Mouse (Mus musculus) embryonic fibroblast, embryonic 13.5 days (primary cell): ENCODE results near the gene Tada2b. TPM values are rescaled to one million over a fixed set of nuclear protein-coding genes. Genes with fewer than 3 reads are reported as not detected.

Source experiments
- H3K27ac ChIP-seq: 2 replicates; pipeline ENCODE4 v1.5.1; 2012; ENCODE audit warnings: low read length, control low read depth, inconsistent platforms; ENCODE audit not compliant: insufficient read depth
- H3K4me1 ChIP-seq: 2 replicates; pipeline ENCODE4 v1.6.1; 2011; ENCODE audit warnings: low read length; ENCODE audit not compliant: control insufficient read depth, insufficient read depth
- H3K4me3 ChIP-seq: 2 replicates; pipeline ENCODE4 v1.5.1; 2011; ENCODE audit warnings: mild to moderate bottlenecking, control low read depth, low read length; ENCODE audit not compliant: insufficient read depth
- CTCF ChIP-seq: IDR thresholded peaks from 2 replicates; pipeline ENCODE4 v1.5.1; 2011; ENCODE audit warnings: mild to moderate bottlenecking, control low read depth, low read length, moderate library complexity, borderline replicate concordance; ENCODE audit not compliant: insufficient read depth
- POLR2A ChIP-seq: IDR thresholded peaks from 2 replicates; pipeline ENCODE4 v1.6.1; 2011; ENCODE audit warnings: low read depth, mild to moderate bottlenecking, control low read depth, low read length, moderate library complexity
- polyA plus RNA-seq: library from polyadenylated mRNA; stranded (reverse); fragments of >200 nt; gene quantifications from 2 replicates; pipeline ENCODE4 v1.2.4, GENCODE M21; 2011; ENCODE audit warnings: low read depth; ENCODE audit not compliant: missing spikeins, insufficient read length

Gene Tada2b
- polyA plus RNA-seq, 1 experiment, result 15.4 TPM

GRCm38 (mm10) chr5:36517596-36517995 lies 33.5 kb upstream of the Tada2b start:
- no peak overlapping the region for H3K4me3 ChIP-seq
- TF ChIP-seq POLR2A (no peak), CTCF (no peak)
- H3K27ac ChIP-seq, result no peak overlapping the region
- no peaks in the 10 kb centered on the region for H3K4me1 ChIP-seq

DNA sequence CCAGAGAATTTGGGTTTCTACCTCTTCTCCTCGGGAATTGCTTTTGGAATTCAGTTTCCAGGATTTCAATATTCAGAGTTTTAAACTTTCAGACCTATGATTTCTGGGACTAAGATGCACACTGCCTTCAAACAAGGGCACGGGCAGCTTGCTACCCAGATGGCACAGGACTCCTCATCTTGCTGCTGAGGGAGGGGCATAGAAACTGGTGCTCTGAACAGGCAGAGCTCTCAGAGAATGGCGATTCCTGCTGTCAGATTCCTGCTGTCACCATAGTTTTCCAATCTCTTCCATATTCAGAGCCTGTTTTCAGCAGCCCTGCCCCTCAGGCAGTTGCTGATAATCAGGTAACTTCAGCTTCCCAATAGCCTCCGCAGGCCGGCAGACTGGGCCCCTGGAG lies 31.5 kb upstream of the Tada2b start:
- Histone ChIP-seq H3K27ac (no peak overlapping the region), H3K4me1 (no peaks in the 10 kb centered on the region), H3K4me3 (no peak overlapping the region)
- no peak for TF ChIP-seq CTCF
- no peak for TF ChIP-seq POLR2A

DNA sequence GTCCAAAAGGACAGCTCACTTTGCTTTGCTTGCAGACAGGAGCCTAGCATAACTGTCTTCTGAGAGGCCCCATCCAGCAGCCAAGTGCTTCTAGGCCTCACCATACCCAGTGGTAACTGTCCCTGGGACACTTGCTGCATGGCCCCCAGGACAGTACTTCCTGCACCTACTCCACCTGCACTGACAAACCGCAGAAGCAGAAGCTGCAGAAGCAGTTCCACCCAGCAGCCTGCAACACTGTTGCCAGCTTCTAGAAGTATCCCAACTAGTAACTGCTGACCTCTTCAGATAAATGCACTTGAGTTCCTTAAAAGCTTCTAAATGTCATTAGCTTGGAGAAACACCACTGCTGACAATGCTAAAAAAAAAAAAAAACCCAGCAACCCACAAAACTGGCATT lies 31.0 kb upstream of the Tada2b start:
- Histone ChIP-seq H3K4me1 (no peaks in the 10 kb centered on the region), H3K27ac (no peak overlapping the region), H3K4me3 (no peak overlapping the region)
- no peak for TF ChIP-seq POLR2A
- no peak for TF ChIP-seq CTCF

DNA sequence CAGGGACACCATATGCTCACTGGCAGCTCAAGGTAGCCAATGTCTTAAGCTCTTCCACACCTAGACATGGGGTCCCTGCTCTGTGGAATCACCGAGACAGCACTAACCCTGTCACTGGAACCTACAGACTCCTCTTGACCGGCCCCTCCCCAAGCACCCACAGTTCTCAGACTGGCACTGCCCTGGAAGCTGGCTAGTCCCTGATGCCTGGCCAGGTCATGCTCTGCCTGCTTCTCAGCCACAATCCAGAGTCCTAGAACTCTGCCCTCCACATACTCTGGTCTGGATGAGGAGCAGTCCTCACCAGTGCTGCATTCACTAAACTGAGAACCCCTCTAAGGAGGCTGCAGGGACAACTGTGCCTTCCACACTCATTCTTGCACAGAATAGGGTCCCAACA lies 26.9 kb upstream of the Tada2b start:
- TF ChIP-seq CTCF (no peak), POLR2A (no peak)
- no peaks in the 10 kb centered on the region for H3K4me1 ChIP-seq
- H3K27ac ChIP-seq, result no peak overlapping the region
- no peak overlapping the region for H3K4me3 ChIP-seq

DNA sequence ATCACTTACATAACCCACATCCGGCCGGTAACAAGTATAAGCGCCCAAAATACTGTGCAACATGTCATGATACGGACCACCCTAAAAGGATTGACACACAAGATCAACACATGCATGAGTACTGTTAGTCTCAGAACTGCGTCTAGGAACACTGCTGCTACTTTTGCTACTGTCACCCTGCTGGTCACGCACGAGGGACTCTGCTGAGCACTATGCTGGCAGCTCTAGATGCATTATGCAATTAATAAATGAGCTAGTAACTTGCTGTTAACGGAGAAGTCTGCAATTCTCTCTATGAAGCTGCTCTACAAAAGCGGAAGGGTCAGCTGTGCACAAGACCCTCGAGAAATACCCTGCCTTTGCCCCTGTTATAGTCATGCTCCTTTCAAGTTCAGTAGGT lies 24.3 kb upstream of the Tada2b start:
- no peaks in the 10 kb centered on the region for H3K4me1 ChIP-seq
- TF ChIP-seq CTCF, result no peak
- no peak for TF ChIP-seq POLR2A
- H3K27ac ChIP-seq, result no peak overlapping the region
- H3K4me3 ChIP-seq, result no peak overlapping the region

DNA sequence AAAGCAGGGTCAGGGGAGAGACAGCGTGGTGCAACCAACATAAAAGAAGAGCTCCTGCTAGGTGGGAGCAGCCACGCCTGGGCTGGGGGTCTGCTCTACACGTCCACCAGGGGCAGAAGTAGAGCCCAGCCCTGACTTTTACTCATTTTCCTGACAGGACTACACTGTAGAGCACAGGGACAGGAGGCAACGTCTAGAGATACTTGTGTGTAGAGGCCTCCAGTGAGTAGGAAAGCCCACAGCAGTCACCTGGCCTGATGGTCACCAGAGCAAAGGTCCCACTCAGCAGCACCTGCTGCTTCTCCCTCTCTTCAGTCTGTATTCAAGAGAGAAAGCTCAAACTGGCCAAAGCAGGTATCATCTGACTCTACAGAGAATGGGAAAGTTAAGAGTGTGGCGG lies 21.6 kb upstream of the Tada2b start:
- no peak overlapping the region for H3K4me3 ChIP-seq
- H3K27ac ChIP-seq, result no peak overlapping the region
- H3K4me1 ChIP-seq, result no peaks in the 10 kb centered on the region
- TF ChIP-seq POLR2A (no peak), CTCF (no peak)

DNA sequence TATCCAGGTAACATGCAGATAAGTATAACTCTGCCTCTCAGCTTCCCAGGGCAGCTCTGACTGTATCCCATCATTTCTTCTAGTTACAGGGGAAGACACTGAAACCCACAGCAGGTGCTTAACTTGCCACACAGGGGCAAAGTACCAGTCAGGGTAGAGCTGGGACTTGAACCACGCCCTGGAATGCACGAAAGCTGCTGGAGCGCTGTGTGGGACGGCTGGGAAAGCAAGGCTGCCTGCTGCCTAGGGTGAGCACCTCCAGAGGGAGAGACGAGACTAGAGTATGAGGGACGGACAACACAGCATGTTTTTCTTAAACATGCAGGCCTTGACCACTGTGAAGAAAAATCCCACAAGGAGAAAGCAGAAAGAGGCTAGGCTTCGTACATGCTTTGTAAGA lies 21.1 kb upstream of the Tada2b start:
- TF ChIP-seq POLR2A (no peak), CTCF (no peak)

DNA sequence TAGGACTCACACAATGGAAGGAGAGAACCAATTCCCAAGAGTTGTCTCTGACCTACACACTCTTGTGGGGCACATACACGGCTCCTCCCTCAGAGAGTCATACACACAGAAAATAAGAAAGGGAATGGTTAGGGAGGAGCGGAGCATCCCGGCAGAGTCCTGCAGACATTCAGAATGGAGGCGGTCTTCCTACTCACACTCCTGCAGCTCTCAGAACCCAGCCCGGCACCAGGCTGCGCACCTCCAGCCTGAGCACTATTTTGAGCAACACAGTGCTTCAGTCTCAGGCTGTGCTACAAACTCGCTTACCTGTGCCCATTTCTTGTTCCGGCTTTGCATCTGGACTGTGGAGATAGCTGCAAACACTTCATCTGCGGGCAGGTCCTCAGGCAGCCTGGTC lies 10.6 kb upstream of the Tada2b start:
- Histone ChIP-seq H3K4me3 (no peak overlapping the region), H3K4me1 (no peaks in the 10 kb centered on the region), H3K27ac (no peak overlapping the region)
- TF ChIP-seq CTCF, result no peak
- TF ChIP-seq POLR2A, result no peak

More for the DNA sequence above, 21.1 kb upstream of the Tada2b start:
- no peaks in the 10 kb centered on the region for H3K4me1 ChIP-seq
- H3K27ac ChIP-seq, result no peak overlapping the region
- no peak overlapping the region for H3K4me3 ChIP-seq

DNA sequence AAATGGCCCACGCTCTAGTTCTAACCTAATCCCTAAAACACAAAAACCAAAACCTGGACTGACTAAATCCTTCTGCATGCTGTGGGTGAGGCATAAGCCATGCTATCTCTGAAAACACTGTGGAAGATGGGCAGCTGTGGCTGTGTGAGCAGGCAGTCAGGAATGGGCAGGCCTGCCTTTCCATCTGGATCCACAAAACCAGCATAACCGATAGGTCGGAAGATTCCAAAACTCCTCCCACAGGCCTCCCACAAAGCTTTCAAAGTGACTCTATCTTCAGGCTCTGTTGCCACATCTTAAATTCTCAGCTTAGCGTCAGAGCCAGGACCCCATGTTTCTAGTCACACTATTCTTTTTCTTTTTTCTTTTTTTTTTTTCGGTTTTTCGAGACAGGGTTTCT lies 9.8 kb upstream of the Tada2b start:
- Histone ChIP-seq H3K4me1 (no peaks in the 10 kb centered on the region), H3K27ac (no peak overlapping the region), H3K4me3 (no peak overlapping the region)
- TF ChIP-seq POLR2A, result no peak
- TF ChIP-seq CTCF, result no peak

DNA sequence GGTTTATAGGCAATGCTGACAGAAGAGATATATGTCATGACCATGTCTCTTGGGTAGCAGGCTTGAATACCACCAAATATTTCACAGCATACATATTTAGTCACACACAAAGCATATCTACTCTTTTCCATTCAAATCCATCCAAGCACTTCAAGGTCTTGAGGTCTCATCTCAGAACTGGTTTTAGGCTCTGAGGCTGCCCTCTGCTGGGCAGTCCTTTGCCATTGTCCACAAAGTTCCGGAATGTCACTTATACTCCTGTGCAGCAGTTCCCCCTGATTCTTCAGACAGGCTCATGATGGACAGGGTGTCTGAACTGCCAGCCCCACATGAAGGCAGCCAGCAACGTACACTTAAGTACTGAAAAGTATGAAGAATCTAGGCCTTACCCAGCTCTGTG lies 5.1 kb upstream of the Tada2b start:
- Histone ChIP-seq H3K4me1 (peaks cover 3% of the 10 kb centered on the region; the same call in 1 of the 2 replicates), H3K4me3 (no peak overlapping the region), H3K27ac (no peak overlapping the region)
- TF ChIP-seq POLR2A (no peak), CTCF (peak; percentile 51; the same call in 1 of the 2 replicates)

GRCm38 (mm10) chr5:36485306-36485705 lies 1.2 kb upstream of the Tada2b start:
- TF ChIP-seq CTCF, result no peak
- TF ChIP-seq POLR2A, result no peak
- peaks cover 10% of the 10 kb centered on the region for H3K4me1 ChIP-seq
- H3K4me3 ChIP-seq, result no peak overlapping the region
- no peak overlapping the region for H3K27ac ChIP-seq
